Mouse (Mus musculus) limb, embryonic 10.5 days (tissue): ENCODE measurements around the gene Rcbtb1. TPM values are rescaled to one million over a fixed set of nuclear protein-coding genes. Genes with fewer than 3 reads are reported as not detected.
"Not testable (repeated sequence)": the region's sequence is repeated elsewhere in the genome, so short reads cannot be mapped to it uniquely, and the experiment has no call there.

ENCODE experiments used
- DNase-seq: peaks from one replicate; pipeline ENCODE4 v3.0.0-alpha.2; 2017; ENCODE audit warnings: low spot score
- H3K27ac ChIP-seq: fragments of 300-500 bp; sonication (generic); 2 replicates; pipeline ENCODE4 v1.5.1; 2016; ENCODE audit warnings: mild to moderate bottlenecking
- H3K27me3 ChIP-seq: fragments of 300-500 bp; sonication (generic); 2 replicates; pipeline ENCODE4 v1.6.1; 2016; ENCODE audit warnings: low read depth, mild to moderate bottlenecking; ENCODE audit not compliant: poor library complexity, severe bottlenecking
- H3K36me3 ChIP-seq: fragments of 300-500 bp; sonication (generic); 2 replicates; pipeline ENCODE4 v1.6.1; 2016; ENCODE audit warnings: mild to moderate bottlenecking, moderate library complexity
- H3K4me1 ChIP-seq: fragments of 300-500 bp; sonication (generic); 2 replicates; pipeline ENCODE4 v1.6.1; 2016
- H3K4me3 ChIP-seq: fragments of 300-500 bp; sonication (generic); 2 replicates; pipeline ENCODE4 v1.5.1; 2016; ENCODE audit warnings: mild to moderate bottlenecking, moderate library complexity
- H3K9me3 ChIP-seq: fragments of 300-500 bp; sonication (generic); replicated peaks from 2 replicates; pipeline ENCODE4 v1.6.1; 2016; ENCODE audit warnings: mild to moderate bottlenecking
- whole genome bisulfite sequencing: fragments of 180-500 bp; shearing (Covaris S2); methylation state at CpG from one replicate; pipeline ENCODE4 v1.1.7; 2016; 5-methylcytosine and 5-hydroxymethylcytosine counted together
- polyA plus RNA-seq: library from polyadenylated mRNA; unstranded; fragments of >200 nt; fragmentation: Nextera tagmentation; extraction: Ambion mirVana; gene quantifications from 2 replicates; pipeline ENCODE4 v1.2.1, GENCODE M21; 2016

Rcbtb1 gene
- polyA plus RNA-seq, 1 experiment from 2014 or later: 127 TPM

DNA sequence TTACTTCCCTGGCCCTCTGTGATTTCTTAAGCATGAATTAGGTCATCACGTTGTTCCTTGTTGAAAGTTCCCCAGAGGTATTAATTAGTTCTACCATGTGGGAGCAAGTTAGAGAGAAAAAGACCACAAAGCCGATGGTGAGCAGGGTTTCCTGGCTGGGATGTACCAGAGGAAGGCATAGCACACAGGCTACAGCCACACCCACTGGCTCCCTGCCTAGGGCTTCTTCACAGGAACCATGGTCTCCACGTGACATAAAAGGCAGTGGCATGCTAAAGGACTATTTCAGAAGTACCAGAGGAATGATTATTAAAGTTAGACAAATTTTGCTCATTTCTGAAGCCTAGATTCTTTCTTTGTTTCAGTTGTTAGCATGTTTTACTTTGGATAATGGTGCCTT lies 18.2 kb downstream of the Rcbtb1 start:
- H3K4me1 ChIP-seq: no peaks in the 10 kb centered on the region
- no peak for DNase-seq
- no peaks in the 10 kb centered on the region for H3K27me3 ChIP-seq
- no peak overlapping the region for H3K27ac ChIP-seq
- H3K36me3 ChIP-seq: peaks cover 96% of the 10 kb centered on the region
- WGBS: 96% methylated on average over 3 of the region's 3 CpGs
- H3K9me3 ChIP-seq: no peaks in the 10 kb centered on the region
- H3K4me3 ChIP-seq: no peak overlapping the region

DNA sequence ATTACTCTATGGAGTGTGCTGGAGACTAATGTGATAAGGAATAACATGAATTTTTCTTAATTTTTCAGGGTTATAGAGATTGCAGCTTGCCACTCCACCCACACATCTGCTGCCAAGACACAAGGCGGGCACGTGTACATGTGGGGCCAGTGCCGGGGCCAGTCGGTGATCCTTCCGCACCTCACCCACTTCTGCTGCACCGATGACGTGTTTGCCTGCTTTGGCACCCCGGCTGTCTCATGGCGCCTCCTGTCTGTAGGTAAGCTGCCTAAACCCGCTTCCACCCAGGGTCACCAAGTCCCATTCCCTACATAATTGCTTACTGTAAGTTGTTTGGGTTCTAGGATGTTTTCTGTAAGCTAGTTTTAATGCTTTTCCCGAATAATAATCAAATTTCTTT lies 25.2 kb downstream of the Rcbtb1 start:
- Histone ChIP-seq H3K36me3 (peaks cover 100% of the 10 kb centered on the region), H3K4me3 (no peak overlapping the region), H3K9me3 (no peaks in the 10 kb centered on the region), H3K27ac (no peak overlapping the region), H3K4me1 (no peaks in the 10 kb centered on the region), H3K27me3 (no peaks in the 10 kb centered on the region)
- DNase-seq: no peak
- 95% methylated on average over 11 of the region's 11 CpGs for WGBS

DNA sequence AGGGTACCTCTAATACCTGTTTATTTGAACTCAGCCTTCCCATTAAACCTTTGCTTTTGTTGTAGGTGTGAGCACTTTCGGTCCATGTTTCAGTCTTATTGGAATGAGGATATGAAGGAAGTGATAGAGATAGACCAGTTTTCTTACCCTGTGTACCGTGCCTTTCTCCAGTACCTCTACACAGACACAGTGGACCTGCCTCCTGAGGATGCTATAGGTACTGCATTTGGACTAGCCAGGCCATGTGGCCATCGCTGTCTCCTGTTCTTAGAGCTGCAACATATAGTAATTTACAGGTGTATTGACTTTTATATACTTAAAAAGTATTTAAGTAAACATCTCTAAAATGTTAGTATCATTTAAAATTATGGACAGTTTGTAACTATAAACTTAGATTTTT lies 28.8 kb downstream of the Rcbtb1 start:
- H3K4me1 ChIP-seq: no peaks in the 10 kb centered on the region
- no peak overlapping the region for H3K4me3 ChIP-seq
- H3K27ac ChIP-seq: no peak overlapping the region
- H3K9me3 ChIP-seq: no peaks in the 10 kb centered on the region
- H3K27me3 ChIP-seq: no peaks in the 10 kb centered on the region
- peaks cover 100% of the 10 kb centered on the region for H3K36me3 ChIP-seq
- WGBS: 97% methylated on average over 3 of the region's 3 CpGs
- DNase-seq: no peak

DNA sequence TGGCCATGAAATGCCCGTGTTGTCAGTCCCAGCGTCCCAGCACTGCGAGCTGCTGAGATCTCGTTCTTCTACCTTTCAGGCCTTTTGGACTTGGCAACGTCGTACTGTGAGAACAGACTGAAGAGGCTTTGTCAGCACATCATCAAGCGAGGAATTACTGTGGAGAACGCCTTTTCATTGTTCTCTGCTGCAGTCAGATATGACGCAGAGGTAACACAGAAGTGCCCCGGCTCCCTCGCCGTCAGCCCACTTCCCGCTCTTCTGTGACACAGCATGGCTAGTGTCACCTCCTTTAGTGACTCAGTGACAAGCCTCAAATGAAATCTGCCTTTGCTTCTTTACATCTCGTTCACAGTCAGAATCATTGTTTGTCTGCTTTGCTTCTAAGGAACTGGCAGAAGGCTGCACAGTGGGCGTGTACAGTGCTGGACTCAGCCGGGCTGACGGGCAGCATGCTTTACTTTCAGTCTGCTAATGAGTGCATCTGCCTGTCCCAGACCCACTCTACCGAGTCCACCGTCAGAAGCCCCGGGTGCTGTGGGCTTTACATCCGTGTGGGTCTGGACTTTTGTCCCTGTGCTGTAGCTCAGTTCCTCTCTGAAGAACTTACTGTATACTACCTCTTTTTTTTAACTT lies 29.4 kb downstream of the Rcbtb1 start:
- Histone ChIP-seq H3K9me3 (no peaks in the 10 kb centered on the region), H3K4me1 (no peaks in the 10 kb centered on the region), H3K36me3 (peaks cover 100% of the 10 kb centered on the region), H3K4me3 (no peak overlapping the region), H3K27me3 (no peaks in the 10 kb centered on the region), H3K27ac (no peak overlapping the region)
- DNase-seq: no peak
- 96% methylated on average over 21 of the region's 21 CpGs for WGBS

DNA sequence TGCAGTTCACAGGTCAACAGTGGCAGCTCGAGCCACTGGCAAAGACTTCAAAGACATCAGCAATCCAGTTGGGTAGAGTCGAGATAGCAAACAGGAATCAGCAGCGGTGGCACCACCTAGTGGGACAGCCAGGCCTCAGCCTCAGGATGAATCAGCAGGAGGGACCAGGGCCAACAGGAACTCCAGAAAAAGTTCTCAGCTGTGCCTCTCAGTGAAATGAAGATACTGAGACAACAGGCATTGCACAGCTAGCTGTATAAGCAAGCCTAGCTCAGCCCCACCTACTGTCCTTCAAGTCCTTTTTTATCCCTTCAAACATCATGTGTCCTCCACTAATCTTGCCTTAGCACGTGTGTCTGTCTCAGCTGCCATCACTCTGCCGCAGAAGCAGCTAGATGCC lies 31.0 kb downstream of the Rcbtb1 start:
- Histone ChIP-seq H3K4me1 (no peaks in the 10 kb centered on the region), H3K4me3 (no peak overlapping the region), H3K27me3 (no peaks in the 10 kb centered on the region), H3K36me3 (peaks cover 100% of the 10 kb centered on the region), H3K27ac (no peak overlapping the region), H3K9me3 (no peaks in the 10 kb centered on the region)
- DNase-seq: no peak
- 71% methylated on average over 5 of the region's 5 CpGs for WGBS

DNA sequence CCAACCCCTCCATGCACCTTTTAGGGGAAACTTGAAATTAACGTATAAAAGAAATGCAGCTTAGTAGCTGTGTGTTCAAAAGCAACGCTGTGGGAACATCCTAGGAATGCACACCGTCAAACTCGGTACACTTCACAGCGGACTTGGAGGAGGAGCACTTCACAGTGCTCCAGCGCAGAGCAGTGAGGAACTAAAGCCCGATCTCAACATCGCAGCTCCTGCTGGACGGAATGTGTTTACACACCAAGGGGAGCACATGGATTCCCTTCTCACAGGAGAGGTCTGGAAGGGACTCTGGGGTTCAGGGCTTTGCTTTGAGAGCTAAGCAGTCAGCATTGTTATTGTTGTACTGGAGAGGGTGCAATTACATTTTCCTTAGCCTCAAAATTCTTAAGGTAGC lies 32.6 kb downstream of the Rcbtb1 start:
- H3K27me3 ChIP-seq: no peaks in the 10 kb centered on the region
- 96% methylated on average over 9 of the region's 9 CpGs for WGBS
- no peaks in the 10 kb centered on the region for H3K4me1 ChIP-seq
- DNase-seq: no peak
- H3K27ac ChIP-seq: no peak overlapping the region
- H3K36me3 ChIP-seq: peaks cover 100% of the 10 kb centered on the region
- H3K4me3 ChIP-seq: no peak overlapping the region
- 0 out of 2 replicates have a peak, but pooled peaks cover under 1% of the 10 kb centered on the region for H3K9me3 ChIP-seq

DNA sequence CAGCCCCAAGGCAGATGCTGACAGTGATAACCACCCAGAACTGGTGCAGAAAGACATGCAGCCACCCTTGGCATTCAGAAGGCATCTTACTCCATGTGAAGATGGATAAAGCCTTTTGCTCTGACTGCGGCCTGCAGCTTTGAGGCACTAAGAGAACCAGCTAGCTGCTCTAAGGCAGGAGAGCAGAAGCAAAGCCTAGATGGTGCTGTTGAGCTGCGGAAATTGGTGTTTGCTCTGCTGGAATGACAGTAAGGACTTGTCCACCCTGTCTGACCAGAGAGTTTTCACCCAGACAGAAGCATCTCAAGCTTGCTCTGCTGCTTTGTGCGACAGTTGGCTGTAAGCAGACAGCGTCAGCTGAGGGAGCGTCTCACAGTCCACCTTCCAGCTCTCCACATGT lies 49.3 kb downstream of the Rcbtb1 start:
- not testable (repeated sequence) for H3K27me3 ChIP-seq, H3K4me3 ChIP-seq, H3K36me3 ChIP-seq, H3K4me1 ChIP-seq, H3K27ac ChIP-seq, H3K9me3 ChIP-seq, DNase-seq
- 61% methylated on average over 5 of the region's 5 CpGs for WGBS

DNA sequence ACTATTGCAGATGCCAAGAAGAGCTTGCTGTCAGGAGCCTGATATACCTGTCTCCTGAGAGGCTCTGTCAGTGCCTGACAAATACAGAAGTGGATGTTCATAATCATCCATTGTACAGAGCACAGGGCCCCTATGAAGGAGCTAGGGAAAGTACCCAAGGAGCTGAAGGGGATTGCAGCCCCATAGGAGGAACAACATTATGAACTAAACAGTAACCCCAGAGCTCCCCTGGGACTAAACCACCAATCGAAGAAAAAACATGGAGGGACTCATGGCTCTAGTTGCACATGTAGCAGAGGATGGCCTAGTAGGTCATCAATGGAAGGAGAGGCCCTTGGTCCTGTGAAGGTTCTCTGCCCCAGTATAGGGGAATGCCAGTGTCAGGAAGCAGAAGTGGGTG lies 54.9 kb downstream of the Rcbtb1 start:
- H3K27ac ChIP-seq, H3K4me1 ChIP-seq, H3K27me3 ChIP-seq, H3K9me3 ChIP-seq, H3K36me3 ChIP-seq, DNase-seq, H3K4me3 ChIP-seq: not testable (repeated sequence)
- 94% methylated on average over 1 of the region's 1 CpGs for WGBS

DNA sequence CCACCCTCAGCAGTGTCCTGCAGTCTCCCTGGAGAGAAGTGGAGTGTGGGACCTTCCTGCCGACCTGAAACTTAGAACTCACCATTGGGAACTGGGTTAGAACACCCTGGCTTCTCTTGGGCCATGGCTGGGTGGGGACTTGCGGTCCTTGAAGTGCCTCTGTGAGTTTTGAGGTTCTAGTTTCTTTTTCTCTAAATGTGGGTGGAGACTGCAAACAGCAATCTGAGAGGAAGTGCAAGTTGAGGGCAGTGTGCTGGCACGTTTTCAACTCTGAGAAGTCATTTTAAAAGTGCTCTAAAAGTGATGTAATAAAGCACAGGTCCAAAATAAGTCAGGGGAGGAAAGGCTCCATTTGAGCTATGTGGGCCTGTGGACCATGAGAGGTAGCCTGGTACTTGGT lies 59.0 kb downstream of the Rcbtb1 start, which contains the start of gene Gm6904:
Gene Gm6904 (minus strand): TSS at position 161 of the 400 bp plus-strand sequence.
- Histone ChIP-seq H3K27ac (no peak within 1 kb of the TSS), H3K9me3 (no peaks in the 10 kb centered on the region), H3K27me3 (no peaks in the 10 kb centered on the region), H3K4me3 (no peak within 1 kb of the TSS), H3K36me3 (no peaks in the 10 kb centered on the region), H3K4me1 (no peaks in the 10 kb centered on the region)
- WGBS: 75% methylated on average over 3 of the region's 3 CpGs
- DNase-seq: no peak

DNA sequence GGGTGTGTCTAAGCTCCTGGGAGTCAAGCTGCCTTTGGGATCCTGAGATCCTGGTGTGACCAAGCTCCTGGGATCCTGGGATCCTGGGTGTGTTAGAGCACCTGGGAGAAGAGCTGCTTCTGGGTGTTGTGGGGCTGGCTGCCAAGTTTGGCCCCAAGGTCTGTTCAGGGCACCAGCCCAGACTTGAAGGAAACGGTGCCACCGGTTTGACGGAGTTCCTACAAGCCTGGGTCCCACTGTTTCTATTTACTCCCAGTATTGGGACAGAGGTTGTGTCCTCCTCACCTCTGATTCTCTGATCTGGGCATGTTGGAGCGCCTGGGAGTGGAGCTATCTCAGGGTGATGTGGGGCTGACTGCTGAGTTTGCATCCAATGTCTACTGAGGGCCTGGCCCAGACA lies 74.0 kb downstream of the Rcbtb1 start:
- not testable (repeated sequence) for H3K27me3 ChIP-seq, DNase-seq, H3K4me1 ChIP-seq, H3K36me3 ChIP-seq, H3K27ac ChIP-seq, H3K4me3 ChIP-seq, H3K9me3 ChIP-seq
- 87% methylated on average over 4 of the region's 4 CpGs for WGBS

Other genes with a start within 250 kb of the Rcbtb1 start
- not detected in 2 replicates for gene 1700129C05Rik, start 58.3 kb upstream of the Rcbtb1 start, polyA plus RNA-seq
- not detected in 2 replicates for gene Gm5142, start 22.5 kb upstream of the Rcbtb1 start, polyA plus RNA-seq
- gene Gm6904, start 59.0 kb downstream of the Rcbtb1 start, polyA plus RNA-seq: not detected in 2 replicates
- gene Phf11a, start 96.3 kb downstream of the Rcbtb1 start, polyA plus RNA-seq: not detected in 2 replicates
- gene Phf11b, start 140.1 kb downstream of the Rcbtb1 start, polyA plus RNA-seq: 0.13 TPM in 1 of 2 replicates, not detected in the other
- gene Phf11d, start 164.3 kb downstream of the Rcbtb1 start, polyA plus RNA-seq: 0.23 and 0.29 TPM in 2 replicates
- gene Phf11c, start 194.2 kb downstream of the Rcbtb1 start, polyA plus RNA-seq: 0.66 and 0.73 TPM in 2 replicates
- 10.4 and 13.1 TPM in 2 replicates for gene Setdb2, start 239.7 kb downstream of the Rcbtb1 start, polyA plus RNA-seq
- 44.4 and 44.6 TPM in 2 replicates for gene Cab39l, start 239.8 kb downstream of the Rcbtb1 start, polyA plus RNA-seq